Mouse (Mus musculus) small intestine, adult 2 months (tissue): ENCODE measurements around the gene Emx1.

Experiments
- CTCF ChIP-seq: fragments of 200-500 bp; IDR thresholded peaks from 2 replicates; pipeline ENCODE4 v1.5.1; 2012; ENCODE audit warnings: low read depth, mild to moderate bottlenecking, control low read depth, inconsistent platforms, low read length, moderate library complexity, mixed read lengths; ENCODE audit not compliant: insufficient replicate concordance, insufficient read length; ENCODE audit errors: extremely low read depth
- POLR2A ChIP-seq: fragments of 200-500 bp; IDR thresholded peaks from 2 replicates; pipeline ENCODE4 v1.6.1; 2012; ENCODE audit warnings: low read depth, mild to moderate bottlenecking, control low read depth, inconsistent platforms, low read length, moderate library complexity

DNA sequence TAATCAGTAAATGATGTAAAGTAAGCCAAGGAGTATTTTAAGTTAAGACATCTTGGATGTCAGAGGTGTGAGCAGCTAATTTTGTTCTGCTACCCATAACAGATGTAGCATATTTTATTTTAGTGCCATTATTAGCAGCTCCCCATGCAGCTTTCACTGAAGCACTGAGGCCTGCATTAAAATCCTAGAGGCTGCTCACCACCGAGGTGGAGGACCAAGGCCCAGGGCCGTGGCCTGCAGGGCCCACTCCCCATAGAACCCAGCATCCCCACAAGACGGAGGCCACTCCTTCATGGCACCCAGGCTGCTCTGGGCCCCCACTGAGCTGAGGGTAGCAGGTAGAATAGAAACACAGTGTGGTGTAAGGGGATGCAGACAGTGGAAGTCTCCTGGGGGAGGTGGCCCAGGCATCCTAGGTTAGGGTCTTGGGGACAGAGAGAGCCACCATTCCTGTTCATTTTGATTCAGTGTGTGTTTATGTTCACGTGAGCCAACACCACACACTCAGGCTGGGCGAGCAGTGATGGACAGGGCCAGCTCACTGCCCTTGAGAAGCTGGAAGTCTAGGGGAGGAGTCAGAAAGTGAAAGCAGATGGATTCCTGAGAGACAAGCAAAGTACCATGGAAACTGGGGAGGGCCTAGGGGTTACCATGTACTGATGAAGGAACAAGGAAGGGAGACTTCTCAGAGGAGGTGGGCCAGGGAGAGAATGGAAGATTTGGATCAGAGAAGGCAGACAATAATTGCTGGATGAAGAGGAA is 31.6 kb downstream of the Emx1 start:
- no peak for TF ChIP-seq POLR2A
- no peak for TF ChIP-seq CTCF
